Mouse (Mus musculus): ENCODE measurements at regions not wholly inside any gene's neighbourhood (a gene's known extent, or its start where the extent isn't known, plus 50 kb on each side); places are given as distances from the start of the nearest gene placed in this dataset.

DNA sequence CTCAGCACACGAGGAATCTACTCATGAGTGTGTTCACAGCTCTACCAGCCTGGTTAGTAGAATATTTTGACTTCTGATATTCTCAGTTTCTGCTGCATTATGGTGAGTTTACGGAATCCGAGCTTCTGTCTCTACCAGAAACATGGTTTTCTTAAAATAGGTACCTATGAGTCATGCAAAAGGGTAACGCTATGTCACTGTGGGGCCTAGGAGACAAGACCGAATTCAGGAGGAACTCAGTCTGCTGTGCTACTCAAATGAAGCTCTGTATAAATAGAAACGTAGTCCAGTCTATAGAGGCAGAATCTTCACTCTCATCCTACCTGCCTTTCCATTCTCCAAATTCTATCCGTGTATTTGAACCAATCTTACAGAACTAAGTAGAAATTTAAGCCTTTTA lies 305.5 kb downstream of the Fam84b start:
- no peak for TF ChIP-seq GATA4 (IDR thresholded peaks at IDR 0.05; ENCODE audit: insufficient replicate concordance, low read length)

DNA sequence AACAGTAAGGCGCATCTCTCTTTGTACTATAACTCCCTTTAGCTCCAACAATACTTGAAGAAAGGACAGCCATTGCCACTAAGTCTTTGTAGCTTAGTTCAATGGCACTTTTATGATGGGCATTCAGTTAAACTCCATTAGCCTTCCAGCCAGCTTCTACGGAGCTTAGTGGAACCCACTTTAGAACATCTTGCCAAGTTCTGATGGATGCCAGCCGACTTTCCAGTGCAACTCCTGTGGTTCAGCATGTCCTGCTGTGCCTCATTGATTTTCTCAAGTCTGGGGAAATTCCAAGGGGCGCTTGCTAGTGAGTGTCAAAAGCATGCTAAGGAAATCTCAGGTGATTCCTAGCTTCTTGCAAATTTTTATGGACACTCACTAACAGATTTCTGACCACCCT lies 316.4 kb downstream of the Fam84b start:
- no peak for TF ChIP-seq GATA4 (IDR thresholded peaks at IDR 0.05; ENCODE audit: insufficient replicate concordance, low read length)

DNA sequence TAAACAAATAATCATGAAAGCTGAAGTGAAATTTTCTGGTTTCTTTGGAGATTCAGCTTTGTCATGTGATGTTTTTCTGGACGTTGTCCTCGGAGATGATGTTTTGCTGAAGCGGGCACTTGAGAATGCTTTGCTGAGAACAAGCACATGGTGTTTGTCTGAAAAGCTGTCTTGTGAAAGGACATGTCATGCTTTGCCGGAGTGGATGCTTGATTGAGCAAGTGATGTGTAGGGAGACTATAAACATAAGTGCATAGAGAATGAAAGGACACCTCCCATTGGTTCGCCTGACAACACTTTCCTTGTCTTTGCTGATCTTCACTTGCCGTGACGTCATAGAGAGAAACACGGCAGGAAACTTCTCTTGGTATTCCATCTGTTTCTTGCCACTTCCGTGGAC lies 318.9 kb downstream of the Fam84b start:
- TF ChIP-seq GATA4 (IDR thresholded peaks at IDR 0.05; ENCODE audit: insufficient replicate concordance, low read length): no peak

DNA sequence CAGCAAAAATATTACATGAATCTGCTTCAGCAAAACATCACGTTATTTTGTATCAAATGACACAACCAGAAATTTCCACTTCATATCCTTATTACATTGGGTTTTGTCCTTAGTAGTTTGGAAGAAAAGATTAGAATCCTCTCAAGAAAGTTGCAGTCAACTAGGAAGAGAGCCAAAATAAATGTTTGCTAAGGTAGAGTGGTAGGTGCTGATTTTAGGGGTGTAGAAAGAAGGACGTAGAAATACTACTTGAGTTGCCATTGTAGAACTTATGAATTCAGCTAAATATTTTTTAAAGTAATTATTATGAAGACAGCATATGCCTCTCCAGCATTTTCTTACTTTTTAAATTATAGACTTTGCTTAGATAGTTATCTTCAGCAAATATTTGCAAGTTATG lies 336.8 kb downstream of the Fam84b start:
- TF ChIP-seq GATA4 (IDR thresholded peaks at IDR 0.05; ENCODE audit: insufficient replicate concordance, low read length): no peak

DNA sequence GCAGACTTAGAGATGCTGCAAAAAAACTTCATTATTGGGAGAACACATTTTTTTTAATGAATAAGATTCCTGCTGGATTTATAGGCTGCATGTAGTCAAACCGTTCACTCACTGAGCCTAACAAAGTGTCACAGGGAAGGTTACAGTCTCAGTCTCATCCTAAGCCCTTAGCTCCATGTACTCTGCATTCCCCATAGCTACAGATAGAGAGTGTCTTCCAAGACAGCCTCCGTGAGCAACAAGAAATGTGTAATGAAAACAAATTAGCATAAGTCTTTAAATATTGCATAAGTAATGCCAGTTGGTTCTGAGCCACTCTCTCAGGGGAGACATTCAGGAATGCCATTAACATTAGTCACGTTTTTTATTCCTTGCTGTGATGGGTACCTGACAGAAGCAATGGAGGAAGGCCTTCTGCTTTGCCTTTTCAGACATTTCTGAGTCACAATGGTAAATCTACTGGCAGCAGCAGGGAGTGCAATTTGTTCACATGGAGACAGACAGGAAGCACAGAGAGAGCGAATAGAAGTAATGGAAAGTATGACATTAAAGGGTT lies 376.7 kb downstream of the Fam84b start:
- no peak for TF ChIP-seq GATA4 (IDR thresholded peaks at IDR 0.05; ENCODE audit: insufficient replicate concordance, low read length)

DNA sequence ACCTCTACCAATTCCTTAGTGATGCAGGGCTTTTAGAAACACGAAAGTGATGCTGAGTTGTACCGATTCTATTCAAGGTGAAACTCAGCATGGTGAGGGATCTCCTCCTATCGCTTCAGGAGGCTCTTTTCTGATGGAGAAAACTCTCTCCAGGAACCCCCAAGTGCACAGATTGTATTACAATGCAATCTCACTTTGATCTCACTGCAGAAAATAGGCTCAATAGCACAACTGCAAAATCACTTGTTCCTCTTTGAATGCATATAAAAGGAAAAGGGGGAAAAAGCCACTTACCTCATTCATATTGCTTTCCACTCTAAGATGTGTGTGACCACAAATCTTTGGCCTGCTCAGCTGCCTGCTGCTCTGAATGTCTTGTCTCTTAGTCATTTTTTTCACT lies 378.5 kb downstream of the Fam84b start:
- no peak for TF ChIP-seq GATA4 (IDR thresholded peaks at IDR 0.05; ENCODE audit: insufficient replicate concordance, low read length)

DNA sequence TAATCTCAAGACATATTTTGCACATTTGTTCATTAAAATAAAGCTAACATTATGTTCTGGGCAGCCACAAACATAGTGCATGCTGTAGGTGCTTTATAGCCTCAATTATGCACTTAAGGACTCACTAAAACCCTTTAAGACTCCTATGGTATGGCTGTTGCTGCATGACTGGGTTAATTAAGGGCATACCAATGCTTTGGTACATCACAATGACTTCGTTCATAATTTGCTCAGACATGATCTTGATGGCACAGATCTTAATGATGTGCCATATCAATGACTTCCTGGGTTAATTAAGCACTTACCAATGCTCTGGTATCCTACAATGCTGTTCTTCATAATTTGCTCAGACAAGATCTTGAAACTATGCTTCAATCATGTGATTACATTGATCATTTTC lies 415.5 kb upstream of the 4933412E24Rik start:
- TF ChIP-seq GATA4 (IDR thresholded peaks at IDR 0.05; ENCODE audit: insufficient replicate concordance, low read length): no peak

DNA sequence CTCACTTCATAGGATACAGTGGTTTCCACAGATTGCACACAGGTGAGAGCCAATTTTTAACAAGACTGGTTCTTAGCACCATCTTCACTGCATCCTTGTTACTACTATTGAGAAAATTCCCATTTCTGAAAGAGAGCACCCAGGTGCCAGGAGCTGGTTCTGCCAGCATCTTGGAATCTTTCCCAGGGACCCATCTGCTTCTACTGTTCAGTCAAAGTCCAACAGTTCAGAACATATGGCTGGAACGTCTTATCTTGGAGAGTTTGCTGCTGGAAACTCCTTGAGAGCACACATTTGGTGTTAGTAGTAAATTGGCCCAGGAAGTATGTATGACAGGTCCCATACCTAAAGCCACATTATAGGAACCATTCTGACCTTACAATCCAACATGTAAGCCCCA lies 402.7 kb upstream of the 4933412E24Rik start:
- no peak for TF ChIP-seq GATA4 (IDR thresholded peaks at IDR 0.05; ENCODE audit: insufficient replicate concordance, low read length)

DNA sequence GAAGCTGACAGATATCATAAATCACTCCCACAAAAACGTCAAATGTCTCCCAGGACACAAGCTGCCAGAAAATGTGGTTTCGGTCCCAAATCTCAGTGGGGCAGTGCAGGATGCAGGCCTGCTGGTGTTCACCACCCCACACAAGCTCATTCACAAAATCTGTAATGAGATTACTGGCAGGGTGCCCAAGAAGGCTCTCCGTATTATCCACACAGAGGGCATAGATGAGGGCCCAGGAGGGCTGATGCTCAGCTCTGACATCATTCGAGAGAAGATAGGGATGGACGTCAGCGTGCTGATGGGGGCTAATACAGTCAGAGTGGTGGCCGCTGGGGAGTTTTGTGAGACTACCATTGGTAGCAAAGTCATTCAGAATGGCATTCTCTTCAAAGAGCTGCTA lies 375.9 kb upstream of the 4933412E24Rik start:
- no peak for TF ChIP-seq GATA4 (IDR thresholded peaks at IDR 0.05; ENCODE audit: insufficient replicate concordance, low read length)

DNA sequence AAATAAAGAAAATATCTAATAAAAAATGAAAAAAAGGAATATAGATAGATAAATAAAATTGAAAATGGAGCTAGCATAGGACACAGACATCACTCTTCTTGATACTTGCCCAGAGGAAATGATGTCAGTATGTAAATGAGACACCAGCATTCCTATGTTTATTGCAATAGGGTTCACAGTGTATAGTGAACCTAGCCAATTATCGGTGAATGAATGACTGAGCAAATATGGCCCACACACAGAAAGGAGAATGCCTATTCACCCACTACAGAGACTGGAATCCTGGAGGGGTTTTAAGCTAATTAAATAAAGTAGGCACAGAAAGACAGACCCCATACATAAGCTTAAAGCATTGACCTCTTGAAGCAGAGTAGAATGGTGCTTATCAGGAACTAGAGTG lies 373.9 kb upstream of the 4933412E24Rik start:
- no peak for TF ChIP-seq GATA4 (IDR thresholded peaks at IDR 0.05; ENCODE audit: insufficient replicate concordance, low read length)

DNA sequence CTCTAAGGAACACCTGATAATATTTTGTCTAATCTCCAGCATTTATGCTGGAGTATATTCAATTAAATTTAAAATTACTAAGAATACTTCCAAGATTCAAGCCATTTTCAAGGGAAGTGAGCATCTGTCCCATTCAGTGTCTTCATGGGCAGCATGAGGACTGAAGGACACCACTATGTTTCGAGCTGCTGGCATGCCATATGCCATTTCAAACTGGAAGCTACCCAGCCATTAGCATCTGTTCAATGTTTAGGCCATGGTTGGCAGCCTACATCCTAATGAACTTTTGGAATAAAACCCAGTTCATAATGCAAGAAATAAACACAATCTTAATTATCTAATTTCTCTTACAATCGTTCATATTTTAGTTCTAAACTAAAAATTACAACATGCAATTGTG lies 371.5 kb upstream of the 4933412E24Rik start:
- no peak for TF ChIP-seq GATA4 (IDR thresholded peaks at IDR 0.05; ENCODE audit: insufficient replicate concordance, low read length)
